Mouse (Mus musculus) MEL (cell line): Measurements from ENCODE around the gene Rhot1. TPM values are rescaled to one million over a fixed set of nuclear protein-coding genes. Genes with fewer than 3 reads are reported as not detected.

Experiments
- DNase-seq: peaks from one replicate; pipeline ENCODE4 v3.0.0; 2011; ENCODE audit warnings: low read depth, low spot score
- H3K27ac ChIP-seq: 2 replicates; pipeline ENCODE4 v1.5.1; 2012; ENCODE audit warnings: low read depth, mild to moderate bottlenecking, control low read depth, low read length, moderate library complexity; ENCODE audit not compliant: control insufficient read depth
- H3K27me3 ChIP-seq, 2 experiments: fragments of 150-350 bp in 1 of 2; sonication (generic) in 1 of 2; 2 replicates each; pipeline ENCODE4 v1.6.1; 2012; ENCODE audit warnings: low read length in 2 of 2, mild to moderate bottlenecking in 2 of 2, improper control_type of control experiment in 1 of 2, moderate library complexity in 1 of 2; ENCODE audit not compliant: insufficient read depth in 2 of 2, control insufficient read depth in 1 of 2
- H3K36me3 ChIP-seq, 2 experiments: 2 replicates each; pipeline ENCODE4 v1.6.1; 2012 to 2014; ENCODE audit warnings: low read length in 2 of 2, improper control_type of control experiment in 1 of 2, inconsistent platforms in 1 of 2, mild to moderate bottlenecking in 1 of 2; ENCODE audit not compliant: insufficient read depth in 2 of 2, control insufficient read depth in 1 of 2
- H3K4me1 ChIP-seq, 2 experiments: fragments of 150-350 bp in 1 of 2; sonication (generic) in 1 of 2; 2 replicates each; pipeline ENCODE4 v1.6.1; 2012; ENCODE audit warnings: low read length in 2 of 2, improper control_type of control experiment in 1 of 2, mild to moderate bottlenecking in 1 of 2; ENCODE audit not compliant: insufficient read depth in 2 of 2, control insufficient read depth in 1 of 2
- H3K4me3 ChIP-seq, 2 experiments: fragments of 150-350 bp in 1 of 2; sonication (generic) in 1 of 2; 2 replicates each; pipeline ENCODE4 v1.5.1; 2012; ENCODE audit warnings: low read depth in 2 of 2, low read length in 2 of 2, mild to moderate bottlenecking in 2 of 2, moderate library complexity in 2 of 2, control low read depth in 1 of 2, improper control_type of control experiment in 1 of 2; ENCODE audit not compliant: control insufficient read depth in 1 of 2, insufficient read depth in 1 of 2
- H3K79me2 ChIP-seq: 2 replicates; pipeline ENCODE4 v1.6.1; 2012; ENCODE audit warnings: mild to moderate bottlenecking, low read length, moderate library complexity; ENCODE audit not compliant: control insufficient read depth, poor library complexity, insufficient read depth
- H3K9ac ChIP-seq: 2 replicates; pipeline ENCODE4 v1.6.1; 2012; ENCODE audit warnings: low read depth, mild to moderate bottlenecking, control low read depth, low read length, moderate library complexity; ENCODE audit not compliant: control insufficient read depth, poor library complexity, severe bottlenecking
- H3K9me3 ChIP-seq: fragments of 150-350 bp; sonication (generic); replicated peaks from 2 replicates; pipeline ENCODE4 v1.6.1; 2012; ENCODE audit warnings: mild to moderate bottlenecking, low read length, improper control_type of control experiment, moderate library complexity; ENCODE audit not compliant: insufficient read depth
- BHLHE40 ChIP-seq: IDR thresholded peaks from 2 replicates; pipeline ENCODE4 v1.6.1; 2012; ENCODE audit warnings: low read depth, mild to moderate bottlenecking, inconsistent platforms, low read length, improper control_type of control experiment, borderline replicate concordance
- CHD2 ChIP-seq: IDR thresholded peaks from 2 replicates; pipeline ENCODE4 v1.6.1; 2011; ENCODE audit warnings: low read length, improper control_type of control experiment
- E2F4 ChIP-seq: IDR thresholded peaks from 2 replicates; pipeline ENCODE4 v1.6.1; 2011; ENCODE audit warnings: low read depth, low read length, improper control_type of control experiment, borderline replicate concordance
- ELF1 ChIP-seq: IDR thresholded peaks from 2 replicates; pipeline ENCODE4 v1.6.1; 2014; ENCODE audit warnings: low read depth, mild to moderate bottlenecking, inconsistent platforms, low read length, improper control_type of control experiment, moderate library complexity
- EP300 ChIP-seq, 2 experiments: IDR thresholded peaks; 2 replicates each; pipeline ENCODE4 v1.6.1; 2011; ENCODE audit warnings: improper control_type of control experiment in 2 of 2, low read length in 2 of 2, low read depth in 1 of 2, mild to moderate bottlenecking in 1 of 2
- GABPA ChIP-seq: IDR thresholded peaks from 2 replicates; pipeline ENCODE4 v1.6.1; 2012; ENCODE audit warnings: low read depth, mild to moderate bottlenecking, inconsistent platforms, low read length, improper control_type of control experiment, moderate library complexity
- JUND ChIP-seq: IDR thresholded peaks from 2 replicates; pipeline ENCODE4 v1.6.1; 2011; ENCODE audit warnings: low read depth, mild to moderate bottlenecking, improper control_type of control experiment, low read length
- KAT2A ChIP-seq: conservative IDR thresholded peaks from 2 replicates; pipeline ENCODE4 v1.6.1; 2012; ENCODE audit warnings: low read depth, low read length, improper control_type of control experiment, inconsistent platforms
- MAFK ChIP-seq: IDR thresholded peaks from 2 replicates; pipeline ENCODE4 v1.6.1; 2011; ENCODE audit warnings: low read depth, mild to moderate bottlenecking, low read length, improper control_type of control experiment, borderline replicate concordance
- MAX ChIP-seq: IDR thresholded peaks from 2 replicates; pipeline ENCODE4 v1.6.1; 2011; ENCODE audit warnings: low read length, improper control_type of control experiment
- MAZ ChIP-seq: IDR thresholded peaks from 2 replicates; pipeline ENCODE4 v1.6.1; 2012; ENCODE audit warnings: low read depth, mild to moderate bottlenecking, inconsistent platforms, low read length, improper control_type of control experiment
- MEF2A ChIP-seq: IDR thresholded peaks from 2 replicates; pipeline ENCODE4 v1.6.1; 2014; ENCODE audit warnings: low read depth, mild to moderate bottlenecking, inconsistent platforms, low read length, improper control_type of control experiment; ENCODE audit not compliant: poor library complexity, insufficient replicate concordance, severe bottlenecking; ENCODE audit errors: extremely low read depth
- MXI1 ChIP-seq: IDR thresholded peaks from 2 replicates; pipeline ENCODE4 v1.6.1; 2011; ENCODE audit warnings: mild to moderate bottlenecking, low read depth, low read length, improper control_type of control experiment
- MYB ChIP-seq: IDR thresholded peaks from 2 replicates; pipeline ENCODE4 v1.6.1; 2011; ENCODE audit warnings: mild to moderate bottlenecking, low read depth, low read length, improper control_type of control experiment
- NRF1 ChIP-seq: IDR thresholded peaks from 2 replicates; pipeline ENCODE4 v1.6.1; 2014; ENCODE audit warnings: low read depth, mild to moderate bottlenecking, inconsistent platforms, low read length, improper control_type of control experiment, moderate library complexity; ENCODE audit not compliant: poor library complexity, insufficient read depth, severe bottlenecking
- RAD21 ChIP-seq: IDR thresholded peaks from 2 replicates; pipeline ENCODE4 v1.6.1; 2011; ENCODE audit warnings: mild to moderate bottlenecking, low read depth, low read length, improper control_type of control experiment
- SIN3A ChIP-seq: IDR thresholded peaks from 2 replicates; pipeline ENCODE4 v1.6.1; 2012; ENCODE audit warnings: low read length, improper control_type of control experiment, inconsistent platforms
- SMC3 ChIP-seq: IDR thresholded peaks from 2 replicates; pipeline ENCODE4 v1.6.1; 2011; ENCODE audit warnings: low read depth, low read length, improper control_type of control experiment
- TAL1 ChIP-seq: IDR thresholded peaks from 2 replicates; pipeline ENCODE4 v1.6.1; 2012; ENCODE audit warnings: mild to moderate bottlenecking, inconsistent platforms, low read length, moderate library complexity, mixed read lengths
- TCF12 ChIP-seq: IDR thresholded peaks from 2 replicates; pipeline ENCODE4 v1.6.1; 2014; ENCODE audit warnings: low read depth, mild to moderate bottlenecking, inconsistent platforms, low read length, improper control_type of control experiment, moderate library complexity
- USF2 ChIP-seq, 2 experiments: IDR thresholded peaks; 2 replicates each; pipeline ENCODE4 v1.6.1; 2011 to 2012; ENCODE audit warnings: improper control_type of control experiment in 2 of 2, low read length in 2 of 2, borderline replicate concordance in 1 of 2, inconsistent platforms in 1 of 2, low read depth in 1 of 2, mild to moderate bottlenecking in 1 of 2; ENCODE audit not compliant: insufficient read depth in 1 of 2
- ZC3H11A ChIP-seq: IDR thresholded peaks from 2 replicates; pipeline ENCODE4 v1.6.1; 2012; ENCODE audit warnings: low read depth, mild to moderate bottlenecking, inconsistent platforms, low read length, improper control_type of control experiment
- ZKSCAN1 ChIP-seq: IDR thresholded peaks from 2 replicates; pipeline ENCODE4 v1.6.1; 2012; ENCODE audit warnings: low read depth, mild to moderate bottlenecking, inconsistent platforms, low read length, improper control_type of control experiment, moderate library complexity
- ZMIZ1 ChIP-seq: IDR thresholded peaks from 2 replicates; pipeline ENCODE4 v1.6.1; 2012; ENCODE audit warnings: low read depth, mild to moderate bottlenecking, inconsistent platforms, low read length, improper control_type of control experiment, moderate library complexity
- polyA plus RNA-seq, 2 experiments: library from polyadenylated mRNA; stranded (reverse) in 1 of 2; unstranded in 1 of 2; fragments of >175 nt in 1 of 2; fragments of >200 nt in 1 of 2; gene quantifications; 2 replicates each; pipeline versions ENCODE4 v1.2.1 to v1.2.4; 2012; ENCODE audit warnings: low replicate concordance in 2 of 2, low read depth in 1 of 2; ENCODE audit not compliant: insufficient read length in 2 of 2, insufficient read depth in 1 of 2, missing spikeins in 1 of 2
- total RNA-seq: library from RNA; depleted of rRNA; stranded (reverse); fragments of 300-350 nt; gene quantifications from 2 replicates; pipeline ENCODE4 v1.2.3, GENCODE M21; 2012

Rhot1 gene
- total and polyA plus RNA-seq, 3 experiments: 43.7 to 919 (median 44.3) TPM

- H3K27me3 ChIP-seq: peaks cover 0 to 3% of the 10 kb centered on the region in 2 experiments; a peak in 1 of 4 replicates
- no peak overlapping the region for H3K27ac ChIP-seq
- TF ChIP-seq ZKSCAN1 (no peak), BHLHE40 (peak; percentile 35; the same call in 1 of the 2 replicates)
- no peaks in the 10 kb centered on the region for H3K79me2 ChIP-seq
- no peaks in the 10 kb centered on the region for H3K36me3 ChIP-seq
- H3K4me3 ChIP-seq: no peak overlapping the region
- DNase-seq: no peak
- H3K4me1 ChIP-seq: no peaks in the 10 kb centered on the region; a peak in 2 of 4 replicates
- H3K9ac ChIP-seq: no peak overlapping the region
- H3K9me3 ChIP-seq: no peaks in the 10 kb centered on the region
These were observed 40.1 kb upstream of the Rhot1 start for GRCm38 (mm10) chr11:80168611-80169249.

GRCm38 (mm10) chr11:80169629-80170028 is 39.2 kb upstream of the Rhot1 start:
- TF ChIP-seq MEF2A: no peak
- TF ChIP-seq SMC3: no peak
- TF ChIP-seq ELF1: no peak
- TF ChIP-seq TAL1: no peak
- TF ChIP-seq NRF1: no peak
- TF ChIP-seq MAFK: no peak
- TF ChIP-seq JUND: no peak
- TF ChIP-seq BHLHE40: no peak
- Histone ChIP-seq H3K4me3 (no peak overlapping the region), H3K36me3 (no peaks in the 10 kb centered on the region), H3K27ac (no peak overlapping the region), H3K9me3 (no peaks in the 10 kb centered on the region), H3K9ac (no peak overlapping the region), H3K4me1 (peaks cover 0 to 8% of the 10 kb centered on the region in 2 experiments; a peak in 2 of 4 replicates), H3K79me2 (no peaks in the 10 kb centered on the region), H3K27me3 (peaks cover 0 to 3% of the 10 kb centered on the region in 2 experiments; a peak in 1 of 4 replicates)
- DNase-seq: no peak

- no peak for DNase-seq
- H3K27me3 ChIP-seq: peaks cover 0 to 3% of the 10 kb centered on the region in 2 experiments; a peak in 1 of 4 replicates
- H3K4me3 ChIP-seq: no peak overlapping the region
- peaks cover 0 to 8% of the 10 kb centered on the region in 2 experiments; a peak in 2 of 4 replicates for H3K4me1 ChIP-seq
- no peaks in the 10 kb centered on the region for H3K36me3 ChIP-seq
- H3K9ac ChIP-seq: no peak overlapping the region
- no peaks in the 10 kb centered on the region for H3K9me3 ChIP-seq
- H3K79me2 ChIP-seq: no peaks in the 10 kb centered on the region
- H3K27ac ChIP-seq: no peak overlapping the region
- TF ChIP-seq KAT2A (no peak), MAX (no peak), BHLHE40 (no peak), EP300 (IDR thresholded peaks at IDR 0.05; ENCODE audit: low read depth in 1 of 2, low read length in 2 of 2) (no peak), E2F4 (no peak), CHD2 (no peak), JUND (no peak), ZC3H11A (no peak), NRF1 (no peak), SIN3A (no peak), MYB (no peak), MAZ (no peak), RAD21 (no peak), MXI1 (no peak), USF2 (IDR thresholded peaks at IDR 0.05; ENCODE audit: borderline replicate concordance in 1 of 2, insufficient read depth in 1 of 2, low read depth in 1 of 2, low read length in 2 of 2) (no peak), ZMIZ1 (no peak), TCF12 (no peak), GABPA (no peak)
- TF ChIP-seq, all 39 proteins: peak for 0
These were observed 38.5 kb upstream of the Rhot1 start for GRCm38 (mm10) chr11:80170351-80170750.
